Mouse (Mus musculus) erythroblast, embryonic 14.5 days (primary cell): ENCODE data around the gene Arrdc2.

Experiments used
- GATA1 ChIP-seq: IDR thresholded peaks from 2 replicates; pipeline ENCODE4 v1.6.1; 2012; ENCODE audit warnings: low read length, inconsistent platforms, mixed read lengths
- TAL1 ChIP-seq: IDR thresholded peaks from 3 replicates; pipeline ENCODE4 v1.6.1; 2012; ENCODE audit warnings: low read length, inconsistent platforms, mixed read lengths

DNA sequence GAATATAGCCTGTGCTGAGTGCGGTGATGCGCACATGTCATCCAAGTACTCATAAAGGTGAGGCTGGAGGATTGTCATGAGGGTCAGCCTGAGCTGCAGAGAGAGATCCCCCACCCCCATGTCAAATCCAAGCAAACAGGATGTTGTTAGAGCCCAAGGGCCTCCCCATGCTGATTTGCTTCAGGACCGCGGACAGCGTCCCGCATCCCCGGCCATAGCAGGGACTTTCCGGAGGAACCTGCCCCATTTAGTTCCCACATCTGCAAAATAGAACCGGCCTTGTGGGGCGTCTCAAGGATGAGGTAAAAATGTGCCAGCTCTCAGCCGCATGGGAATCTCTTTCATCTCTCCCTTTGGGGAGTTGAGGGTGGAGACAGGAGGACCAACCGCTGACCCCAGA lies 46.1 kb upstream of the Arrdc2 start:
- no peak for TF ChIP-seq GATA1
- no peak for TF ChIP-seq TAL1
